Mouse (Mus musculus) olfactory bulb, adult 2 months (tissue): ENCODE results near the gene Reck.

ENCODE experiments used
- CTCF ChIP-seq: fragments of 200-500 bp; IDR thresholded peaks from 2 replicates; pipeline ENCODE4 v1.5.1; 2012; ENCODE audit warnings: low read depth, mild to moderate bottlenecking, low read length, moderate library complexity; ENCODE audit not compliant: insufficient read depth
- POLR2A ChIP-seq: fragments of 200-500 bp; IDR thresholded peaks from 2 replicates; pipeline ENCODE4 v1.6.1; 2012; ENCODE audit warnings: mild to moderate bottlenecking, low read depth, low read length, moderate library complexity; ENCODE audit not compliant: insufficient read depth

DNA sequence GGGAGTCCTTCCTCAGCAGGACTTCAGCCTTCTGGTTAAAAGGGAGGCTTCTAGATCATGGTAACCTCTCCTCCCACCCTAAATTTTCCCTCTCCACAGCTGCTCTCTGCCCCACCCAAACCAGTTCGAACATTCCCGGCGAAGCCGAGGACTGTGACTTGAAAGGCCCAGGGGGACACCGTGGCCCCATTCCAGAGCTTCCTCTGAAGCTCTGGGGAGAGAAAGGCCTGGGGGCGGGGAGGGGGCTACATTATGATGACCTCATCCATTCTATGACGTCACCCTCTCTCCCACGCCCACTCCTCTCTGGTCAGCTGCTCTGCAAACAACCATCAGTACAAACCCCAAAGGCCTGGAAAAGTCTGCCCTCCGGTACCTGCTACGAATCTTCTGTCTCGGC is 107.9 kb downstream of the Reck start, which contains the start of gene Ccin:
- TF ChIP-seq CTCF = no peak
- no peak for TF ChIP-seq POLR2A
